Mouse (Mus musculus): ENCODE measurements around the gene Ddx46. TPM values are rescaled to one million over a fixed set of nuclear protein-coding genes. Genes with fewer than 3 reads are reported as not detected.

Ddx46 gene
- 100 to 1,000 TPM; 106 to 117 TPM for total RNA-seq (2023)

GRCm38 (mm10) chr13:55634639-55635127, at the start of gene Ddx46:
Ddx46 (plus strand) TSS chr13:55635027.

GRCm38 (mm10) chr13:55599566-55600540, 35.0 kb upstream of the Ddx46 start, which contains the start of gene B4galt7:
B4galt7 (plus strand) TSS chr13:55599896.

GRCm38 (mm10) chr13:55622649-55623541, 11.9 kb upstream of the Ddx46 start, which contains the start of gene Caml:
Caml (plus strand) TSS chr13:55623005.

GRCm38 (mm10) chr13:55692535-55693242, 57.9 kb downstream of the Ddx46 start, which contains the start of gene B230219D22Rik:
B230219D22Rik (plus strand) TSS chr13:55693124.

GRCm38 (mm10) chr13:55714501-55715166, 79.8 kb downstream of the Ddx46 start, which contains the start of gene Txndc15:
Txndc15 (plus strand) TSS chr13:55714650.

GRCm38 (mm10) chr13:55727120-55727838, 92.5 kb downstream of the Ddx46 start, which contains the start of gene Pcbd2:
Pcbd2 (plus strand) TSS chr13:55727368.

Other genes starting within 250 kb of the Ddx46 start
- gene Slc34a1, start 236.8 kb upstream of the Ddx46 start, total RNA-seq (2023), result not detected
- not detected for gene Pfn3, start 219.8 kb upstream of the Ddx46 start, total RNA-seq (2023)
- 1 to 10 TPM in 1 of 2 experiments, under 1 TPM in 1; 0.93 to 1.3 TPM for gene F12, start 208.2 kb upstream of the Ddx46 start, total RNA-seq (2023)
- 100 to 1,000 TPM; 461 to 470 TPM for gene Grk6, start 190.0 kb upstream of the Ddx46 start, total RNA-seq (2023)
- 10 to 100 TPM; 55.5 to 60.2 TPM for gene Prr7, start 170.8 kb upstream of the Ddx46 start, total RNA-seq (2023)
- under 1 TPM in 1 of 2 experiments, not detected in 1; 0.23 TPM for gene Dbn1, start 146.9 kb upstream of the Ddx46 start, total RNA-seq (2023)
- 10 to 100 TPM in 1 of 2 experiments, 1 to 10 TPM in 1; 9.7 to 10.0 TPM for gene Pdlim7, start 121.4 kb upstream of the Ddx46 start, total RNA-seq (2023)
- gene Dok3, start 105.7 kb upstream of the Ddx46 start, total RNA-seq (2023), result 1 to 10 TPM; 2.9 to 3.1 TPM
- 10 to 100 TPM; 84.6 to 86.4 TPM for gene Ddx41, start 98.4 kb upstream of the Ddx46 start, total RNA-seq (2023)
- gene Fam193b, start 63.9 kb upstream of the Ddx46 start, total RNA-seq (2023), result 100 to 1,000 TPM; 173 to 176 TPM
- 100 to 1,000 TPM in 1 of 2 experiments, 10 to 100 TPM in 1; 97.9 to 102 TPM for gene Tmed9, start 61.3 kb upstream of the Ddx46 start, total RNA-seq (2023)
- gene B4galt7, start 35.1 kb upstream of the Ddx46 start, total RNA-seq (2023), result 10 to 100 TPM; 42.2 TPM
- 10 to 100 TPM; 20.2 to 23.3 TPM for gene Caml, start 12.0 kb upstream of the Ddx46 start, total RNA-seq (2023)
- 10 to 100 TPM; 26.1 to 30.0 TPM for gene B230219D22Rik, start 58.1 kb downstream of the Ddx46 start, total RNA-seq (2023)
- 10 to 100 TPM; 24.7 to 35.2 TPM for gene Txndc15, start 79.6 kb downstream of the Ddx46 start, total RNA-seq (2023)
- gene Pcbd2, start 92.3 kb downstream of the Ddx46 start, total RNA-seq (2023), result 10 to 100 TPM; 25.7 to 33.9 TPM
- gene Catsper3, start 149.5 kb downstream of the Ddx46 start, total RNA-seq (2023), result not detected
- gene Pitx1, start 201.2 kb downstream of the Ddx46 start, total RNA-seq (2023), result not detected